ENCODE assay signal across 8 mouse cellular contexts in genomic region chr7:143106062-143106461, GRCm38 (mm10). TPM values are rescaled to one million over a fixed set of nuclear protein-coding genes. Genes with fewer than 3 reads are reported as not detected.
DNase-seq lines count a peak whose midpoint lies in the region; ATAC-seq and TF ChIP-seq lines count a peak whose summit lies in the region.

TSS of gene Kcnq1 (plus strand) at chr7:143106362.

- DNase-seq in lung, postnatal 0 days (ENCODE audit: low spot score): no peak
- no peak for DNase-seq in lung, postnatal 36 days
- no peak for DNase-seq in limb, embryonic 11.5 days (ENCODE audit: low spot score)
- no peak for DNase-seq in cerebellum, adult 11 months
- DNase-seq in embryo, embryonic 10 days (ENCODE audit: low spot score): no peak
- DNase-seq in spleen, postnatal 14 days (ENCODE audit: low spot score in 2 of 2): no peak

- H3K27ac ChIP-seq in lung, postnatal 0 days (ENCODE audit: low read length): peak within 1 kb of the TSS; percentile 54; the same call in 1 of the 2 replicates
- no peak within 1 kb of the TSS for H3K27ac ChIP-seq in heart, embryonic 12.5 days (ENCODE audit: poor library complexity, severe bottlenecking)
- H3K27ac ChIP-seq in limb, embryonic 11.5 days (replicated peaks; ENCODE audit: low read depth, low read length): no peak within 1 kb of the TSS
- peak within 1 kb of the TSS; percentile 67 for H3K27ac ChIP-seq in small intestine, adult 2 months (ENCODE audit: insufficient read depth, low read depth, low read length)

- no peak for ATAC-seq in lung, postnatal 0 days
- ATAC-seq in heart, embryonic 12.5 days (ENCODE audit: insufficient number of reproducible peaks, low FRiP score): no peak
- no peak for ATAC-seq in limb, embryonic 11.5 days (ENCODE audit: insufficient number of reproducible peaks, low FRiP score, low TSS enrichment, low read depth)

- H3K4me1 ChIP-seq in lung, postnatal 0 days (ENCODE audit: insufficient read depth, low read depth, low read length): peaks cover 29% of the 10 kb centered on the region; the same call in 1 of the 2 replicates
- H3K4me1 ChIP-seq in heart, embryonic 12.5 days (replicated peaks): peaks cover 49% of the 10 kb centered on the region
- H3K4me1 ChIP-seq in limb, embryonic 11.5 days (ENCODE audit: control insufficient read depth, insufficient read depth, low read length): peaks cover 7% of the 10 kb centered on the region
- peaks cover 19% of the 10 kb centered on the region; the same call in 1 of the 2 replicates for H3K4me1 ChIP-seq in small intestine, adult 2 months (ENCODE audit: control insufficient read depth, insufficient read depth, insufficient read length, low read length)

- TF ChIP-seq POLR2A in small intestine, adult 2 months (IDR thresholded peaks at IDR 0.05; ENCODE audit: low read depth, low read length): no peak

- TF ChIP-seq CTCF in lung, postnatal 0 days (IDR thresholded peaks at IDR 0.05): no peak
- TF ChIP-seq CTCF in small intestine, adult 2 months (IDR thresholded peaks at IDR 0.05; ENCODE audit: extremely low read depth, insufficient read length, insufficient replicate concordance, low read depth, low read length): no peak

- H3K27me3 ChIP-seq in lung, postnatal 0 days (replicated peaks; ENCODE audit: insufficient read depth, low read length): peaks cover 10% of the 10 kb centered on the region
- peaks cover 42% of the 10 kb centered on the region for H3K27me3 ChIP-seq in heart, embryonic 12.5 days (replicated peaks)
- peaks cover 45% of the 10 kb centered on the region for H3K27me3 ChIP-seq in limb, embryonic 11.5 days (ENCODE audit: control insufficient read depth, insufficient read depth, low read length)
- H3K27me3 ChIP-seq in small intestine, adult 2 months (ENCODE audit: control insufficient read depth, insufficient read depth, low read length): 0 out of 2 replicates have a peak, but pooled peaks cover 4% of the 10 kb centered on the region

- H3K9me3 ChIP-seq in lung, postnatal 0 days (ENCODE audit: low read length): no peaks in the 10 kb centered on the region
- H3K9me3 ChIP-seq in heart, embryonic 12.5 days (replicated peaks): no peaks in the 10 kb centered on the region
- H3K9me3 ChIP-seq in limb, embryonic 11.5 days (ENCODE audit: control insufficient read depth, low read length): no peaks in the 10 kb centered on the region

- WGBS in lung, postnatal 0 days: 69% methylated on average over 4 of the region's 4 CpGs
- WGBS in heart, embryonic 12.5 days: 66% methylated on average over 4 of the region's 4 CpGs
- WGBS in limb, embryonic 11.5 days: 72% methylated on average over 4 of the region's 4 CpGs
- 29% methylated on average over 4 of the region's 4 CpGs for WGBS in small intestine, adult 2 months

- H3K36me3 ChIP-seq in lung, postnatal 0 days (ENCODE audit: insufficient read depth, low read length): no peaks in the 10 kb centered on the region
- H3K36me3 ChIP-seq in heart, embryonic 12.5 days: no peaks in the 10 kb centered on the region
- no peaks in the 10 kb centered on the region for H3K36me3 ChIP-seq in limb, embryonic 11.5 days (ENCODE audit: control insufficient read depth, insufficient read depth, low read length)
- H3K36me3 ChIP-seq in small intestine, adult 2 months (ENCODE audit: control insufficient read depth, insufficient read depth, low read length): no peaks in the 10 kb centered on the region

- H3K4me2 ChIP-seq in lung, postnatal 0 days (replicated peaks; ENCODE audit: low read depth, low read length): peak within 1 kb of the TSS; percentile 87
- H3K4me2 ChIP-seq in heart, embryonic 12.5 days: peak within 1 kb of the TSS; percentile 94
- peak within 1 kb of the TSS; percentile 79 for H3K4me2 ChIP-seq in limb, embryonic 11.5 days (ENCODE audit: low read depth, severe bottlenecking)

- TF ChIP-seq EP300 in lung, postnatal 0 days (IDR thresholded peaks at IDR 0.05): no peak

- H3K9ac ChIP-seq in lung, postnatal 0 days (replicated peaks; ENCODE audit: low read depth): peak within 1 kb of the TSS; percentile 26
- H3K9ac ChIP-seq in heart, embryonic 12.5 days: peak within 1 kb of the TSS; percentile 80
- peak within 1 kb of the TSS; percentile 49; the same call in 1 of the 2 replicates for H3K9ac ChIP-seq in limb, embryonic 11.5 days (ENCODE audit: low read length)

- peak within 1 kb of the TSS; percentile 45 for H3K4me3 ChIP-seq in lung, postnatal 0 days (ENCODE audit: low read depth, low read length)
- H3K4me3 ChIP-seq in heart, embryonic 12.5 days: peak within 1 kb of the TSS; percentile 62
- H3K4me3 ChIP-seq in limb, embryonic 11.5 days (ENCODE audit: low read depth, low read length): peak within 1 kb of the TSS; percentile 36
- H3K4me3 ChIP-seq in small intestine, adult 2 months (ENCODE audit: low read depth, low read length): peak within 1 kb of the TSS; percentile 93

RNA-seq across cellular contexts. Expression of gene Kcnq1, which starts in this region (rescaled TPM):
- polyA plus RNA-seq in lung, postnatal 0 days (2015; fragmentation: Nextera tagmentation; extraction: Ambion mirVana): 11.8 and 13.0 TPM in 2 replicates
- 12.9 and 15.8 TPM in 2 replicates for polyA plus RNA-seq in heart, embryonic 12.5 days (2016; fragmentation: Nextera tagmentation; extraction: Ambion mirVana)
- 1.5 and 1.7 TPM in 2 replicates for polyA plus RNA-seq in limb, embryonic 11.5 days (2014; fragmentation: Nextera tagmentation; extraction: Ambion mirVana)
- 24.0 and 41.8 TPM in 2 replicates for polyA plus RNA-seq in small intestine, adult 2 months (2012; rRNA removed)

Comparison
In these comparisons a context has a peak if more than half of its experiments do, and no peak if none do; other contexts are left out.
1. H3K27ac ChIP-seq: peak in lung, postnatal 0 days (single experiment) and small intestine, adult 2 months (single experiment); none in heart, embryonic 12.5 days (single experiment) and limb, embryonic 11.5 days (single experiment).
2. H3K4me3 ChIP-seq: peak in every context shown above with its lines; median percentile 93 in small intestine, adult 2 months; 62 in heart, embryonic 12.5 days; 45 in lung, postnatal 0 days; 36 in limb, embryonic 11.5 days.
3. H3K9ac ChIP-seq: peak in every context shown above with its lines; median percentile 80 in heart, embryonic 12.5 days; 49 in limb, embryonic 11.5 days; 26 in lung, postnatal 0 days.
4. Peak in every context shown above with its lines, with median percentiles within 50 percentile points of each other: H3K4me2 ChIP-seq.